Mouse (Mus musculus) gastrocnemius, postnatal 10 days (tissue): ENCODE results near the gene Adgrl1. TPM values are rescaled to one million over a fixed set of nuclear protein-coding genes. Genes with fewer than 3 reads are reported as not detected.

Experiments
- DNase-seq: peaks from one replicate; pipeline ENCODE4 v3.0.0; 2021; ENCODE audit warnings: mixed read lengths
- long read RNA-seq, 2 experiments: library from polyadenylated mRNA; stranded (forward); transcript quantifications; one replicate each; pipeline ENCODE4 v2.0.0; 2021
- total RNA-seq, 2 experiments: library from RNA; stranded (reverse); gene quantifications; 2 replicates each; pipeline ENCODE4 v1.2.3; 2021

Gene Adgrl1
- 10 to 100 TPM; 19.6 to 25.2 TPM for total RNA-seq
- long read RNA-seq, experiment 1, partial matches to known transcripts: 6 of 11 reads
- long read RNA-seq, experiment 1, other reads (novel, unspliced or antisense): 5 of 11 reads
- long read RNA-seq, experiment 2, partial matches to known transcripts: 3 of 8 reads
- long read RNA-seq, experiment 2, other reads (novel, unspliced or antisense): 5 of 8 reads

GRCm38 (mm10) chr8:83899363-83900252 lies at the start of gene Adgrl1:
TSS of gene Adgrl1 (plus strand) at chr8:83900105.
- DNase-seq: peak; percentile 90

- DNase-seq: no peak
Observed at GRCm38 (mm10) chr8:83852329-83852728, 47.6 kb upstream of the Adgrl1 start.

- DNase-seq: no peak
Observed at GRCm38 (mm10) chr8:83853323-83854050, 46.4 kb upstream of the Adgrl1 start.

GRCm38 (mm10) chr8:83856486-83857065 lies 43.3 kb upstream of the Adgrl1 start:
- no peak for DNase-seq

GRCm38 (mm10) chr8:83862439-83863268 lies 37.3 kb upstream of the Adgrl1 start:
- no peak for DNase-seq

- DNase-seq: peak; percentile 63
Observed at GRCm38 (mm10) chr8:83874881-83875655, 24.8 kb upstream of the Adgrl1 start.

- peak; percentile 22 for DNase-seq
Observed at GRCm38 (mm10) chr8:83875656-83876040, 24.3 kb upstream of the Adgrl1 start.

GRCm38 (mm10) chr8:83876080-83876837 lies 23.6 kb upstream of the Adgrl1 start:
- peak; percentile 33 for DNase-seq

GRCm38 (mm10) chr8:83876838-83877223 lies 23.1 kb upstream of the Adgrl1 start:
- DNase-seq: peak; percentile 22

- DNase-seq: no peak
Observed at GRCm38 (mm10) chr8:83888409-83888808, 11.5 kb upstream of the Adgrl1 start.

- no peak for DNase-seq
Observed at GRCm38 (mm10) chr8:83892061-83892460, 7.8 kb upstream of the Adgrl1 start.

GRCm38 (mm10) chr8:83893915-83894314 lies 6.0 kb upstream of the Adgrl1 start:
- peak; percentile 77 for DNase-seq

GRCm38 (mm10) chr8:83895894-83896293 lies 4.0 kb upstream of the Adgrl1 start:
- DNase-seq: peak; percentile 28

GRCm38 (mm10) chr8:83896461-83896860 lies 3.4 kb upstream of the Adgrl1 start:
- no peak for DNase-seq

GRCm38 (mm10) chr8:83897211-83897610 lies 2.7 kb upstream of the Adgrl1 start:
- peak; percentile 60 for DNase-seq

- DNase-seq: no peak
Observed at GRCm38 (mm10) chr8:83898456-83898855, 1.4 kb upstream of the Adgrl1 start.

- peak; percentile 54 for DNase-seq
Observed at GRCm38 (mm10) chr8:83898985-83899362, 931 bp upstream of the Adgrl1 start.

- peak; percentile 39 for DNase-seq
Observed at GRCm38 (mm10) chr8:83900266-83900956, 506 bp downstream of the Adgrl1 start.

GRCm38 (mm10) chr8:83900957-83901270 lies 1.0 kb downstream of the Adgrl1 start:
- DNase-seq: no peak
